Mouse (Mus musculus) heart, embryonic 15.5 days (tissue): Measurements from ENCODE around the gene Pla2g2f. TPM values are rescaled to one million over a fixed set of nuclear protein-coding genes. Genes with fewer than 3 reads are reported as not detected.

Experiments
- ATAC-seq: fragments of 200-750 bp; cut with Nextera tagmentation; replicated peaks from 2 replicates; pipeline ENCODE4 v1.8.0; 2017; ENCODE audit warnings: low read depth, moderate TSS enrichment; ENCODE audit not compliant: insufficient number of reproducible peaks, insufficient read depth, low FRiP score
- H3K27ac ChIP-seq: fragments of 300-500 bp; sonication (generic); 2 replicates; pipeline ENCODE4 v1.5.1; 2015; ENCODE audit warnings: mild to moderate bottlenecking, inconsistent platforms
- H3K27me3 ChIP-seq: fragments of 300-500 bp; sonication (generic); 2 replicates; pipeline ENCODE4 v1.6.1; 2015; ENCODE audit warnings: inconsistent platforms
- H3K36me3 ChIP-seq: fragments of 300-500 bp; sonication (generic); 2 replicates; pipeline ENCODE4 v1.6.1; 2015; ENCODE audit warnings: mild to moderate bottlenecking, inconsistent platforms
- H3K4me1 ChIP-seq: fragments of 300-500 bp; sonication (generic); replicated peaks from 2 replicates; pipeline ENCODE4 v1.6.1; 2015; ENCODE audit warnings: inconsistent platforms
- H3K4me2 ChIP-seq: fragments of 300-500 bp; sonication (generic); 2 replicates; pipeline ENCODE4 v1.6.1; 2015; ENCODE audit warnings: inconsistent platforms, mild to moderate bottlenecking, moderate library complexity
- H3K4me3 ChIP-seq: fragments of 300-500 bp; sonication (generic); 2 replicates; pipeline ENCODE4 v1.5.1; 2015; ENCODE audit warnings: mild to moderate bottlenecking, inconsistent platforms
- H3K9ac ChIP-seq: fragments of 300-500 bp; sonication (generic); 2 replicates; pipeline ENCODE4 v1.6.1; 2015; ENCODE audit warnings: mild to moderate bottlenecking, inconsistent platforms
- H3K9me3 ChIP-seq: fragments of 300-500 bp; sonication (generic); replicated peaks from 2 replicates; pipeline ENCODE4 v1.6.1; 2016; ENCODE audit warnings: inconsistent platforms
- WGBS: fragments of 180-500 bp; shearing (Covaris S2); methylation state at CpG from one replicate; pipeline ENCODE4 v1.1.7; 2015; ENCODE audit warnings: mixed read lengths; 5-methylcytosine and 5-hydroxymethylcytosine counted together
- polyA plus RNA-seq: library from polyadenylated mRNA; unstranded; fragments of >200 nt; fragmentation: Nextera tagmentation; extraction: Ambion mirVana; gene quantifications from 2 replicates; pipeline ENCODE4 v1.2.1, GENCODE M21; 2015

The Pla2g2f gene
- polyA plus RNA-seq, 1 experiment from 2014 or later = 0.09 TPM

DNA sequence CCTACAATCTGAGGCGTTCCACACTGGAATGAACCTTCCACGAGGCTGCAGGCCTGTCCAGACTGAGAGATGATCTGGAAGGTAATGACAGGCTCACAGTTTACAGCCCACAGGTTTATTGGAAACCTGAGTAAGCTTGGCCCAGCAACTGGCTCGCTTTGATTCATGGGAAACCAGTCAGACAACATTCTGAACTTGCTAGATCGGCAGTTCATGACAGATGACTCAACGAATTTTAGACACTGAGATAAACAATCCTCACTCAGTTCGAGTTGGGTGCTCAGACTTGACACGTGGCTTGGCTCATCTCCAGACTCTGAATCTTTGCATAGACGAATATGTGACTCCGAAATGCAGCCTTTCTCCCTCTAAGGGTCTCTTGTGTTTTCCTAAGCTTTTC lies 35.2 kb upstream of the Pla2g2f start:
- no peak for ATAC-seq
- H3K27ac ChIP-seq = no peak overlapping the region

DNA sequence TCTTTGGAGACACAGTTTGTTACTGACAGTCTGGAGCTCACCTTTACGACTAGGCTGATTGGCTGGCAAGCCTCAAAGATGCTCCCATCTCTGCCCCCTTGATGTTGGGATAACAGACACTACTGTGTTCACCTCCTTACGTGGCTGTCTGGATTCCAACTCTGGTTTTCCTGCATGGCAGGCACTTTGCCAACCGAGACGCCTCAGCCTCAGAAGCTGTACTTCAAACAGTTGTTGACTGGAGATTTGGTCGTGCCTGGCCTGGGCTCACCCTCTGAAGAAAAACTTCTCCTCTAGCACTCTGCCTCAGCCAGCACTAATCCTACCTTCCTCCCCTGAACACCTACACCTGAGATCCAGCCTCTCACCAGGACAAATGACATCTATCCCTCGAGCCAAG lies 34.0 kb upstream of the Pla2g2f start:
- 0 out of 2 replicates have a peak, but pooled peaks cover under 1% of the 10 kb centered on the region for H3K4me1 ChIP-seq
- no peak overlapping the region for H3K4me3 ChIP-seq
- no peaks in the 10 kb centered on the region for H3K9me3 ChIP-seq
- 46% methylated on average over 6 of the region's 6 CpGs for WGBS
- no peak for ATAC-seq
- no peaks in the 10 kb centered on the region for H3K36me3 ChIP-seq
- no peak overlapping the region for H3K9ac ChIP-seq
- H3K27ac ChIP-seq = no peak overlapping the region
- H3K4me2 ChIP-seq = no peak overlapping the region
- peaks cover 36% of the 10 kb centered on the region for H3K27me3 ChIP-seq

More for the DNA sequence above, 35.2 kb upstream of the Pla2g2f start:
- H3K36me3 ChIP-seq = no peaks in the 10 kb centered on the region
- 35% methylated on average over 9 of the region's 9 CpGs for WGBS
- H3K4me3 ChIP-seq = no peak overlapping the region
- peaks cover 29% of the 10 kb centered on the region for H3K27me3 ChIP-seq
- 0 out of 2 replicates have a peak, but pooled peaks cover 2% of the 10 kb centered on the region for H3K4me1 ChIP-seq
- no peak overlapping the region for H3K9ac ChIP-seq
- no peaks in the 10 kb centered on the region for H3K9me3 ChIP-seq
- no peak overlapping the region for H3K4me2 ChIP-seq

DNA sequence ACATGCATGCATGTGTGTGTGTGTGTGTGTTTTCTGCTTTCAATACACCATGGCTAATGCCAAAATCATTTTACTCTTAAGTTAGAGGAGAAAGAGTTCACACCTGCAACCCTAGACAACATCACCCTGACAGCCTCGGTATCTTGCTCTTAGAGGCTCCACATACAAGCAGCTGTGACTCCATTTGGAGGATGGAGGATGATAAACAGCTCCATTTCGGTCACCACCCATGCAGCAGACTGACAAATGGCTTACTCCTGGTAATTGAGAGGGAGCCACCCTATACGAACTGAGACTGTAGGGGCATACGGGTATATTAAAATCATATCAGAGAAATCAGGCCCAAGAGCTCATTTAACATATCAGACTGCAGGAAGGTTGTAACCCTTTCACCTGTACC lies 31.0 kb upstream of the Pla2g2f start:
- Histone ChIP-seq H3K4me2 (no peak overlapping the region), H3K9ac (no peak overlapping the region), H3K36me3 (no peaks in the 10 kb centered on the region), H3K27ac (no peak overlapping the region), H3K4me3 (no peak overlapping the region), H3K9me3 (no peaks in the 10 kb centered on the region), H3K4me1 (0 out of 2 replicates have a peak, but pooled peaks cover 2% of the 10 kb centered on the region), H3K27me3 (peaks cover 43% of the 10 kb centered on the region)
- WGBS = 70% methylated on average over 4 of the region's 4 CpGs
- no peak for ATAC-seq

DNA sequence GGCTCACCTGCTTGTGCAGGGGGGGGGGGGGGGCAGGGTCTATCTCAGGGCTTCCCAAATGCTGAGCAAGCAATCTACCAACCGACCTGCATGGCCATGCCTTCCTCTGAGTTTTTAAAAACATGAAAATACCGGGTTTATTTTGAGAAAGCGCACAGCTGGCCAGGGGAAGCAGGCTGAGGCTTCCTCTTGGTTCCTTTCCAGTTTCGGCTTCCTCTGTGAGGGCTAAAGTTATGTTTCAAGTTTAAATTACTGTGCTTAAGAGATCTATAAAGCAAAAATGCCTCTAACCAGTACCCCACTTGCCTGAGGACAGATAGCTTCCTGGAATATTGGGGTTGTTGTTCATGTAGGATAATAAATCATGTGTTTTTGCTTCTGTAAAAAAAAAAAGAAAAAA lies 28.7 kb upstream of the Pla2g2f start:
- H3K9ac ChIP-seq = no peak overlapping the region
- 0 out of 2 replicates have a peak, but pooled peaks cover 2% of the 10 kb centered on the region for H3K4me1 ChIP-seq
- H3K4me2 ChIP-seq = no peak overlapping the region
- H3K36me3 ChIP-seq = no peaks in the 10 kb centered on the region
- no peak overlapping the region for H3K4me3 ChIP-seq
- H3K9me3 ChIP-seq = no peaks in the 10 kb centered on the region
- WGBS = 48% methylated on average over 4 of the region's 4 CpGs
- ATAC-seq = no peak
- no peak overlapping the region for H3K27ac ChIP-seq
- H3K27me3 ChIP-seq = peaks cover 45% of the 10 kb centered on the region

DNA sequence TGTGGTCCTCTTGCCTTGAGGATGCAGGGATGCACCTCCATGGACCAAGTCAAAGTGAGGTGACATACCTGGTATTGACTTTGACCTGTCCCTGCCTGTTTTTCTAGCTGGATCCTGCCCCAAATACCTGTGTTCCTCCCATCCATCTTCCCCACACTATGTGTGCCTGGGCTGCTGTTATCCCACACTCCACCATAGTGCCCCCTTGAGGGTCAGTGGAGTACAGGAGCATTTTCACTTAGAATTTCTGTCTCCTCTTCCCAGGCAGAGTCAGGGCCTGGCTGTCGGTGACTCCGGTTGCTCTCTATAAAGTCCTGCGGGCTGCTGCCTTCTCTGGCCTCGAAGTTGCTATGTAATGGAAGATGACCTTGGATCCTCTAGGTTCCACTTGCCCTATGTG lies 28.3 kb upstream of the Pla2g2f start:
- no peaks in the 10 kb centered on the region for H3K36me3 ChIP-seq
- peaks cover 42% of the 10 kb centered on the region for H3K27me3 ChIP-seq
- no peak for ATAC-seq
- 0 out of 2 replicates have a peak, but pooled peaks cover 2% of the 10 kb centered on the region for H3K4me1 ChIP-seq
- no peak overlapping the region for H3K27ac ChIP-seq
- H3K9me3 ChIP-seq = no peaks in the 10 kb centered on the region
- H3K4me3 ChIP-seq = no peak overlapping the region
- no peak overlapping the region for H3K9ac ChIP-seq
- 52% methylated on average over 4 of the region's 4 CpGs for WGBS
- no peak overlapping the region for H3K4me2 ChIP-seq

DNA sequence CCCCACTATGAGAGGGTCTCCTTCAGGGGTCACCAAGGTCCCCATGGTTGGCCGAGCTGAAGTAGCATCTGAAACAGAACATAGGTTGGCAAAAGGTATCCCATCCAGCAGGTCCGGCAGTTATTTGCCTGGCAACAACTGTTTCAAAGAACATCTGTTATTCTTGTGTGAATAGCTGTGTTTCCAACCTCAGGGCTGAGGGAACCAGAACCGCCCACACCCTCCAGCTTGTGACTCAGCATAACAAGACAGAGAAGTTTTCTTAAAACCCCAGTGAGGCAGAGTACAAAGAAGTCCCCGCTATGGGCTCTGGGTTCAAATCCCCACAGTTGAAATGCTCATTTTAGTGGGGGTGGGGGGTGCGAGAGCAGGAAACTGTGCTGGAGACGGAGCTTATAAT lies 24.7 kb upstream of the Pla2g2f start:
- Histone ChIP-seq H3K9me3 (no peaks in the 10 kb centered on the region), H3K27me3 (peaks cover 53% of the 10 kb centered on the region), H3K36me3 (no peaks in the 10 kb centered on the region), H3K4me1 (0 out of 2 replicates have a peak, but pooled peaks cover 2% of the 10 kb centered on the region), H3K9ac (no peak overlapping the region), H3K27ac (no peak overlapping the region), H3K4me2 (no peak overlapping the region), H3K4me3 (no peak overlapping the region)
- no peak for ATAC-seq
- 73% methylated on average over 6 of the region's 6 CpGs for WGBS

DNA sequence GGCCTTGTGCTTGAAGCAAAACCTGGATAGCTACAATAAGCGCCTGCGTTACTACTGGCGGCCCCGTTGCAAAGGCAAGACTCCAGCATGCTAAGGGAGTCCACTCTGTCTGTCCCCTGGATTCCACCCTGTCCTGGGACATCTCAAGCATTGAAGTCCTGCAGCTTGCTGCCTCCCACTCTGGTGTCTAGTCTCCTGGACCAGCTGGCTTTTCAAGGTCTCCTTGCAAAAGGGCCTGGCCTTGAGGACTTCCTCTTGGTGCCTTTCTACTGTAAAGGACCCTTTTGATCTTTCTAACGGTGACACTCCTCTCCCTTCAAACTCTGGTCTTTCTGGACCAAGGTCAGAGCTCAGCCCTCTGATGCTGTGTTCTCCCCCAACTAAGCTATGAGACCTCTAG lies 22.9 kb upstream of the Pla2g2f start:
- Histone ChIP-seq H3K9me3 (no peaks in the 10 kb centered on the region), H3K4me1 (no peaks in the 10 kb centered on the region), H3K36me3 (no peaks in the 10 kb centered on the region), H3K9ac (no peak overlapping the region), H3K4me2 (no peak overlapping the region), H3K27ac (no peak overlapping the region), H3K27me3 (peaks cover 59% of the 10 kb centered on the region), H3K4me3 (no peak overlapping the region)
- WGBS = 80% methylated on average over 5 of the region's 5 CpGs
- ATAC-seq = no peak

DNA sequence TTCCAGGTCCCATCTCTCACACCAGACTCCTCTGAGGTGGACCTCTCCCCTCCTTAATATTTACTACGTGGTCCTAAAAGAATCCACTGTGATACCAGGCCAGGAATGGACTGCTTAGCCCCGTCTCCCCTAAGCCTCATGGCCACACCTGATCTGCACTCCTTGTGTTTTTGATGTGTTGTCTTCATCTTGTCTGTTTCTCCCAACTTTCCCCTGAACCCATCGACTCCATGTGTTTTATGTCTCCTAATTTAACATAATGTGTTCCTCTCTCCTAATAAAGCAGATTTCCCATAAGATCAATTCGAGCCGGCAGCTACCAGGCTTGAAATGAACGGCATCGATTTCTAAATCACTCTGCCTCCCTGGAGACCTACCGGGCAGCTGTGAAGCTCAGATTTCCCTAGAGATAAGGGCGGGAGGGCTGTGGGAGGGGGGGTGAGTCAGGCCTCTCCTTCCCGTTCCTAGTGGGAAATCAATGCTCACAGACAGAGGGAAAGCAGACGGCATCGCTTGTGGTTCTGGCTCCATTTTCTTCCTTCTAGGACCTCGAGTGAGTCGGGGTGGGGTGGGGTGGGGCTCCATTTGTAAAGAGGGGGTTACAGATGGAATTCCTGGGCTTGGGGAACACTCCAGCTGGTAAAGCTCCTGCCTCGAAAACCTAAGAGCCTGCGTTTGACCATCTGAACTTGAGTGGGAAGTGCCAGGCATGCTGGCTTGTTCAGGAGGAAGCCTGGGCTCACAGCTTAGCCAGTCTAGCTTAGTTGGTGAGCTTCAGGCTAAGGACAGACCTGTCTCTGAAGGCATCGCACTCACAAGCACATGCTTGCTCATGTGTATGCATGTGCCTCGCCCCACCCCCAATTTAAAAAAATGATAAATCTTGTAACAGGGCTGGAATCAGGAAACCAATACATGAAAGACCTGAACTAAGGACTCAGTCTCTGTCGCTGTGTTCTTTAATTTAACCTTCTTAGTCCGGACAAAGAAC lies 20.3 kb upstream of the Pla2g2f start:
- no peak overlapping the region for H3K9ac ChIP-seq
- H3K27me3 ChIP-seq = peaks cover 48% of the 10 kb centered on the region
- no peak for ATAC-seq
- H3K27ac ChIP-seq = no peak overlapping the region
- H3K9me3 ChIP-seq = no peaks in the 10 kb centered on the region
- 41% methylated on average over 20 of the region's 20 CpGs for WGBS
- no peak overlapping the region for H3K4me2 ChIP-seq
- H3K4me1 ChIP-seq = no peaks in the 10 kb centered on the region
- no peak overlapping the region for H3K4me3 ChIP-seq
- no peaks in the 10 kb centered on the region for H3K36me3 ChIP-seq

DNA sequence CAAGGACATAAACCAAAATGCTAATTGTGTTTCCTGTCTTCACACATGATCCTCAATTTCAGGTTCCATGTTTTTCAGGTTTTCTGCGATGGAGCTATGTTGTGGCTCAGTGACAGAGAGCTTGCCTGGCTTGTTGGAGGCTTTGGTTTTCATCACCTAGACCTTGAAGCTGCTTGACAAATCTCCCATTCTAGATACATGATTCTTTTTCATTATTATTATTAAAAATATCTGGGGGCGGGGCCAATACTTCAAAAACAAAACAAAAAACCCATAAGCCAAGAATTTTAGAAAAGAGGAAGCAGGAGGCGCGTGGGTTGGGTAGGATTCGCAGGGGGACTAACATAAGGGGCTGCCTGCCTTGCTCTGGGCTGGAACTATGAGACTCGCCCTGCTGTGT lies 18.0 kb upstream of the Pla2g2f start, which contains the start of gene Pla2g2d:
Gene Pla2g2d, plus strand, starts transcription at position 301 of the 400 bp plus-strand sequence.
- no peaks in the 10 kb centered on the region for H3K4me1 ChIP-seq
- H3K9me3 ChIP-seq = no peaks in the 10 kb centered on the region
- ATAC-seq = no peak
- H3K9ac ChIP-seq = no peak within 1 kb of the TSS
- H3K36me3 ChIP-seq = no peaks in the 10 kb centered on the region
- H3K27me3 ChIP-seq = peaks cover 47% of the 10 kb centered on the region
- H3K4me3 ChIP-seq = no peak within 1 kb of the TSS
- 77% methylated on average over 6 of the region's 6 CpGs for WGBS
- no peak within 1 kb of the TSS for H3K27ac ChIP-seq
- no peak within 1 kb of the TSS for H3K4me2 ChIP-seq

DNA sequence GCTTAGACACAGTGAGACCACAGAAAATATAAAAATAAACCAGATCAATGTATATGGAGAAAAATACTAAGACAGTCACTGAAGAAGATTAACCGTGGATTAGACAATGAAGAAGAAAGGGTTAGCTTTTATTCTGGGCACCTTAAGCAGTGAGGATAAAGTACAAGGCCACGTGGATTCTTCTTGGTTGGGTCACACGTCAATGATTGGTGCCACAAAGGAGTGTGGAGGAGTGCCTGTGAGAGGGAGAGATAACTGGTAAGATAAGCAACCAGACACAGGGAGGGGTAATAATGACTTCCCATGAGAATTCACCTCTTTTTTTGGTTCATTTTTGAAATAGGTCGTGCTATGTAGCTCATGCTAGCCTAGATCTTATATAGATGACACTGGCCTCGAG lies 15.0 kb upstream of the Pla2g2f start:
- 75% methylated on average over 5 of the region's 5 CpGs for WGBS
- peaks cover 24% of the 10 kb centered on the region for H3K27me3 ChIP-seq
- no peak overlapping the region for H3K27ac ChIP-seq
- no peak overlapping the region for H3K9ac ChIP-seq
- no peaks in the 10 kb centered on the region for H3K9me3 ChIP-seq
- H3K36me3 ChIP-seq = no peaks in the 10 kb centered on the region
- ATAC-seq = no peak
- H3K4me2 ChIP-seq = no peak overlapping the region
- H3K4me3 ChIP-seq = no peak overlapping the region
- no peaks in the 10 kb centered on the region for H3K4me1 ChIP-seq

DNA sequence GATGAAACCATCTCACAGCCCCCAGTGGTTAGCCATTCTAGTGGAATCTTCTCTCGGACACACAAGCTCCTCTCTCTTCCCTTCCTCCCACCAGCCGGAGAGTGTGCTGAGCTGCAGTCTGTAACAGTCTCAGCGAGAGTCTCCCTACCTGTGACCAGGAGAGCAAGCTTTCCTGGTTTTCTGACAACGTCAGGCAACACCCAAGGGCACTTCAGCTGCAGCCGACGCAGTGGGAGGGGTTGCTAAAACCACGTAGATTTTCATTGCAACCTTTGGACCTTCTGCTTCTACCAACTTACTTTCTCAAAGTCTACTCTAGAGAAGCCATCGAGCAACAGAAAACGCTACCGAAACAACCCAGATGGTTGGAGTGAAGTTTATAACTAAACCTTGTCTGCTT lies 14.5 kb upstream of the Pla2g2f start:
- no peaks in the 10 kb centered on the region for H3K4me1 ChIP-seq
- no peak overlapping the region for H3K4me3 ChIP-seq
- no peak overlapping the region for H3K4me2 ChIP-seq
- peaks cover 21% of the 10 kb centered on the region for H3K27me3 ChIP-seq
- WGBS = 73% methylated on average over 10 of the region's 10 CpGs
- no peak overlapping the region for H3K27ac ChIP-seq
- ATAC-seq = no peak
- no peaks in the 10 kb centered on the region for H3K9me3 ChIP-seq
- no peaks in the 10 kb centered on the region for H3K36me3 ChIP-seq
- no peak overlapping the region for H3K9ac ChIP-seq
